Mouse (Mus musculus): ENCODE results near the gene 4833420G17Rik. TPM values are rescaled to one million over a fixed set of nuclear protein-coding genes. Genes with fewer than 3 reads are reported as not detected.

4833420G17Rik gene
- 42.8 and 47.0 TPM in 2 replicates for polyA plus RNA-seq (2011; ENCODE audit: insufficient read length, low read depth, missing spikeins)

GRCm38 (mm10) chr13:119462596-119463560, at the start of gene 4833420G17Rik:
Gene 4833420G17Rik, plus strand, starts transcription at chr13:119462768.
- TF ChIP-seq POLR2A (IDR thresholded peaks at IDR 0.05; ENCODE audit: low read depth, low read length) (peak; percentile 91), CTCF (IDR thresholded peaks at IDR 0.05; ENCODE audit: borderline replicate concordance, insufficient read depth, low read length) (no peak)
- no peaks in the 10 kb centered on the region for H3K4me1 ChIP-seq (ENCODE audit: control insufficient read depth, insufficient read depth, low read length)
- peak within 1 kb of the TSS; percentile 88 for H3K27ac ChIP-seq (ENCODE audit: insufficient read depth, low read length)
- peak within 1 kb of the TSS; percentile 76 for H3K4me3 ChIP-seq (ENCODE audit: insufficient read depth, low read length)

GRCm38 (mm10) chr13:119413026-119413425, 49.5 kb upstream of the 4833420G17Rik start:
- H3K4me3 ChIP-seq (ENCODE audit: insufficient read depth, low read length), result no peak overlapping the region
- H3K27ac ChIP-seq (ENCODE audit: insufficient read depth, low read length), result no peak overlapping the region
- TF ChIP-seq POLR2A (IDR thresholded peaks at IDR 0.05; ENCODE audit: low read depth, low read length), result no peak
- no peak for TF ChIP-seq CTCF (IDR thresholded peaks at IDR 0.05; ENCODE audit: borderline replicate concordance, insufficient read depth, low read length)
- H3K4me1 ChIP-seq (ENCODE audit: control insufficient read depth, insufficient read depth, low read length), result peaks cover under 1% of the 10 kb centered on the region; the same call in 1 of the 2 replicates

GRCm38 (mm10) chr13:119418479-119418878, 44.1 kb upstream of the 4833420G17Rik start:
- no peak overlapping the region for H3K4me3 ChIP-seq (ENCODE audit: insufficient read depth, low read length)
- TF ChIP-seq POLR2A (IDR thresholded peaks at IDR 0.05; ENCODE audit: low read depth, low read length), result no peak
- no peak for TF ChIP-seq CTCF (IDR thresholded peaks at IDR 0.05; ENCODE audit: borderline replicate concordance, insufficient read depth, low read length)
- no peaks in the 10 kb centered on the region for H3K4me1 ChIP-seq (ENCODE audit: control insufficient read depth, insufficient read depth, low read length)
- no peak overlapping the region for H3K27ac ChIP-seq (ENCODE audit: insufficient read depth, low read length)

GRCm38 (mm10) chr13:119430164-119430563, 32.4 kb upstream of the 4833420G17Rik start:
- Histone ChIP-seq H3K4me1 (ENCODE audit: control insufficient read depth, insufficient read depth, low read length) (peaks cover 7% of the 10 kb centered on the region; the same call in 1 of the 2 replicates), H3K27ac (ENCODE audit: insufficient read depth, low read length) (peak overlapping the region; percentile 77), H3K4me3 (ENCODE audit: insufficient read depth, low read length) (peak overlapping the region; percentile 95)
- no peak for TF ChIP-seq CTCF (IDR thresholded peaks at IDR 0.05; ENCODE audit: borderline replicate concordance, insufficient read depth, low read length)
- no peak for TF ChIP-seq POLR2A (IDR thresholded peaks at IDR 0.05; ENCODE audit: low read depth, low read length)

- Histone ChIP-seq H3K4me3 (ENCODE audit: insufficient read depth, low read length) (no peak overlapping the region), H3K27ac (ENCODE audit: insufficient read depth, low read length) (no peak overlapping the region), H3K4me1 (ENCODE audit: control insufficient read depth, insufficient read depth, low read length) (peaks cover 7% of the 10 kb centered on the region; the same call in 1 of the 2 replicates)
- no peak for TF ChIP-seq POLR2A (IDR thresholded peaks at IDR 0.05; ENCODE audit: low read depth, low read length)
- no peak for TF ChIP-seq CTCF (IDR thresholded peaks at IDR 0.05; ENCODE audit: borderline replicate concordance, insufficient read depth, low read length)
These were observed 30.5 kb upstream of the 4833420G17Rik start for GRCm38 (mm10) chr13:119432041-119432440.

- H3K4me1 ChIP-seq (ENCODE audit: control insufficient read depth, insufficient read depth, low read length), result peaks cover 7% of the 10 kb centered on the region; the same call in 1 of the 2 replicates
- no peak overlapping the region for H3K4me3 ChIP-seq (ENCODE audit: insufficient read depth, low read length)
- TF ChIP-seq POLR2A (IDR thresholded peaks at IDR 0.05; ENCODE audit: low read depth, low read length), result no peak
- TF ChIP-seq CTCF (IDR thresholded peaks at IDR 0.05; ENCODE audit: borderline replicate concordance, insufficient read depth, low read length), result no peak
- no peak overlapping the region for H3K27ac ChIP-seq (ENCODE audit: insufficient read depth, low read length)
These were observed 28.2 kb upstream of the 4833420G17Rik start for GRCm38 (mm10) chr13:119434359-119434758.

- Histone ChIP-seq H3K4me1 (ENCODE audit: control insufficient read depth, insufficient read depth, low read length) (no peaks in the 10 kb centered on the region), H3K27ac (ENCODE audit: insufficient read depth, low read length) (no peak overlapping the region), H3K4me3 (ENCODE audit: insufficient read depth, low read length) (no peak overlapping the region)
- no peak for TF ChIP-seq CTCF (IDR thresholded peaks at IDR 0.05; ENCODE audit: borderline replicate concordance, insufficient read depth, low read length)
- TF ChIP-seq POLR2A (IDR thresholded peaks at IDR 0.05; ENCODE audit: low read depth, low read length), result no peak
These were observed 20.3 kb upstream of the 4833420G17Rik start for GRCm38 (mm10) chr13:119442244-119442643.

- no peak overlapping the region for H3K4me3 ChIP-seq (ENCODE audit: insufficient read depth, low read length)
- H3K4me1 ChIP-seq (ENCODE audit: control insufficient read depth, insufficient read depth, low read length), result no peaks in the 10 kb centered on the region
- H3K27ac ChIP-seq (ENCODE audit: insufficient read depth, low read length), result no peak overlapping the region
- TF ChIP-seq CTCF (IDR thresholded peaks at IDR 0.05; ENCODE audit: borderline replicate concordance, insufficient read depth, low read length) (no peak), POLR2A (IDR thresholded peaks at IDR 0.05; ENCODE audit: low read depth, low read length) (no peak)
These were observed 9.0 kb upstream of the 4833420G17Rik start for GRCm38 (mm10) chr13:119453563-119453962.

GRCm38 (mm10) chr13:119455082-119455481, 7.5 kb upstream of the 4833420G17Rik start:
- no peak for TF ChIP-seq CTCF (IDR thresholded peaks at IDR 0.05; ENCODE audit: borderline replicate concordance, insufficient read depth, low read length)
- TF ChIP-seq POLR2A (IDR thresholded peaks at IDR 0.05; ENCODE audit: low read depth, low read length), result no peak
- Histone ChIP-seq H3K4me1 (ENCODE audit: control insufficient read depth, insufficient read depth, low read length) (no peaks in the 10 kb centered on the region), H3K27ac (ENCODE audit: insufficient read depth, low read length) (no peak overlapping the region), H3K4me3 (ENCODE audit: insufficient read depth, low read length) (no peak overlapping the region)

GRCm38 (mm10) chr13:119456342-119456741, 6.2 kb upstream of the 4833420G17Rik start:
- no peaks in the 10 kb centered on the region for H3K4me1 ChIP-seq (ENCODE audit: control insufficient read depth, insufficient read depth, low read length)
- no peak for TF ChIP-seq CTCF (IDR thresholded peaks at IDR 0.05; ENCODE audit: borderline replicate concordance, insufficient read depth, low read length)
- no peak for TF ChIP-seq POLR2A (IDR thresholded peaks at IDR 0.05; ENCODE audit: low read depth, low read length)
- no peak overlapping the region for H3K4me3 ChIP-seq (ENCODE audit: insufficient read depth, low read length)
- no peak overlapping the region for H3K27ac ChIP-seq (ENCODE audit: insufficient read depth, low read length)

Measured in embryonic fibroblast, embryonic 13.5 days (primary cell).